8 mouse cellular contexts compared by ENCODE assay signal in the genomic region with DNA sequence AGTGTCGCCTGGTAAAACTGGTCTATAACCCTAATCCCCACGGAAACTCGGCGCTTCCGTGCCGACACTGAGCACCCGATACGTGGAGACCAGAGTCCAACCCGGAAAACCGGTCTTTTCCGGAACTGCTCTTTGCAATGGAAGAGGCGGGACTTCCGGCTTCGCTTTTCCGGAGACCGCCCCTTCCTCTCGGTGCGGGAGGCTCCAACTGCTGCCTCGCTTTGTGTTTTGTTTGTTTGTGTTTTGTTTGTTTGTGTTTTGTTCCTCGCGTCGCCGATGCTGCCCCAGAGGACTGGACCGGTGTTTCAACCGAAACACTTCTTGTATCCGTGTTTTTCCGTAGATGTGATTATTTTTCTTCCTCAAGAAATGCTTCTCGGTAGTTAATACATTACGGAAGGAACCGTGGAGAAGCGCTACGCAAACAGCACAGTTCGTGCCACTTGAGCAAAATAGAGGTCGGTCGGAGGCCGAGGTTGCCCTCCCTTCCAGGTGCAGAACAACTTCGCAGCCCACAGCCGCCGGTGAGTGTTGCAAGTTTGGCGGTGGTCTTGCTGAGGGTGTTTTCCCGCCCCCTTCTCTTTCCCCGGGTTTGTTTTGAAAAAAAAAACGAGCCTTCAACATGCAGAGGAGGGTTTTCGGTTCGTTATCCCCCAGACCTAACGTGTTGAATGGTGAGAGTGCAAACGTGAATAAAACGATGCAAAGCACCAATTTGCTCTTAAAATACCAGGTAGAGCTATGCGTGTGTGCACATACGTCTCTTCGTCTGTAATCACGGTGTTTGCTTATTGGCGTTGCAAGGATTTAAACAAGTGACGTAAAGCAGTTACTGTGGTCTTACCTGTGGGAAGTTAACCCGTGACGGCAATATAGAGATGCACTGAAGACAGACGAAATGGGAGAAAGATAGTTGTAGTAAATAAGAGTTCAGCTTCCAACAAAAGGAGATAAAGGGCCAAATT. TPM values are rescaled to one million over a fixed set of nuclear protein-coding genes. Genes with fewer than 3 reads are reported as not detected.
DNase-seq lines count a peak whose midpoint lies in the region; ATAC-seq and TF ChIP-seq lines count a peak whose summit lies in the region.

A gene (plus strand): TSS at position 173 of the 965 bp plus-strand sequence.

- TF ChIP-seq POLR2A in olfactory bulb, adult 2 months (IDR thresholded peaks at IDR 0.05; ENCODE audit: insufficient read depth, low read depth, low read length): peak; percentile 91
- TF ChIP-seq POLR2A in thymus, adult 2 months (IDR thresholded peaks at IDR 0.05; ENCODE audit: control insufficient read depth, extremely low read depth, insufficient read depth, low read length, poor library complexity): peak; percentile 78; the same call in 1 of the 2 replicates

- peaks cover 20% of the 10 kb centered on the region for H3K4me1 ChIP-seq in G1E (ENCODE audit: insufficient read depth, low read depth, low read length)
- H3K4me1 ChIP-seq in forebrain, embryonic 16.5 days (replicated peaks; ENCODE audit: control insufficient read depth, insufficient read depth, low read length): peaks cover 17% of the 10 kb centered on the region
- H3K4me1 ChIP-seq in lung, embryonic 14.5 days (ENCODE audit: insufficient read depth): peaks cover 5% of the 10 kb centered on the region
- H3K4me1 ChIP-seq in olfactory bulb, adult 2 months (ENCODE audit: control insufficient read depth, insufficient read depth, low read length): peaks cover 2% of the 10 kb centered on the region; the same call in 1 of the 2 replicates
- H3K4me1 ChIP-seq in thymus, adult 2 months (replicated peaks; ENCODE audit: control insufficient read depth, insufficient read depth, low read length): peaks cover 7% of the 10 kb centered on the region; the same call in 1 of the 2 replicates

- H3K27ac ChIP-seq in forebrain, embryonic 16.5 days (ENCODE audit: low read length): peak within 1 kb of the TSS; percentile 81
- H3K27ac ChIP-seq in layer of hippocampus, adult 2 months: peak within 1 kb of the TSS; percentile 93
- H3K27ac ChIP-seq in lung, embryonic 14.5 days (ENCODE audit: low read depth): peak within 1 kb of the TSS; percentile 71
- H3K27ac ChIP-seq in olfactory bulb, adult 2 months (ENCODE audit: insufficient read depth, low read depth, low read length): peak within 1 kb of the TSS; percentile 39
- peak within 1 kb of the TSS; percentile 62 for H3K27ac ChIP-seq in thymus, adult 2 months (ENCODE audit: control insufficient read depth, insufficient read depth, low read length)

- H3K9ac ChIP-seq in forebrain, embryonic 16.5 days (replicated peaks; ENCODE audit: low read depth, low read length): peak within 1 kb of the TSS; percentile 76
- H3K9ac ChIP-seq in lung, embryonic 14.5 days: peak within 1 kb of the TSS; percentile 78

- no peaks in the 10 kb centered on the region for H3K27me3 ChIP-seq in G1E (ENCODE audit: insufficient read depth, low read length)
- H3K27me3 ChIP-seq in forebrain, embryonic 16.5 days (replicated peaks; ENCODE audit: control insufficient read depth, insufficient read depth, low read length): no peaks in the 10 kb centered on the region
- no peaks in the 10 kb centered on the region for H3K27me3 ChIP-seq in lung, embryonic 14.5 days (ENCODE audit: insufficient read depth, low read length)
- no peaks in the 10 kb centered on the region for H3K27me3 ChIP-seq in thymus, adult 2 months (ENCODE audit: control insufficient read depth, insufficient read depth, low read length)

- ATAC-seq in G1E (ENCODE audit: extremely low read depth, insufficient number of reproducible peaks, low FRiP score, poor library complexity, severe bottlenecking): peak; percentile 96
- ATAC-seq in forebrain, embryonic 16.5 days: peak; percentile 98
- peak; percentile 97 for ATAC-seq in lung, embryonic 14.5 days (ENCODE audit: insufficient read depth)

- intact Hi-C loops in heart, postnatal 36 days (cut with DNase I): loop anchor here (2.0 to 5.0 kb wide), 2 partner anchors 34 to 56 kb away; a partner anchor contains a TSS

- peak within 1 kb of the TSS; percentile 63 for H3K4me2 ChIP-seq in forebrain, embryonic 16.5 days (ENCODE audit: low read length)
- H3K4me2 ChIP-seq in lung, embryonic 14.5 days: peak within 1 kb of the TSS; percentile 89

- no peaks in the 10 kb centered on the region for H3K9me3 ChIP-seq in G1E (replicated peaks)
- H3K9me3 ChIP-seq in forebrain, embryonic 16.5 days (ENCODE audit: control insufficient read depth, low read length): no peaks in the 10 kb centered on the region
- no peaks in the 10 kb centered on the region for H3K9me3 ChIP-seq in lung, embryonic 14.5 days (ENCODE audit: low read depth, low read length)

- peak within 1 kb of the TSS; percentile 74 for H3K4me3 ChIP-seq in G1E (ENCODE audit: low read depth, low read length)
- H3K4me3 ChIP-seq in forebrain, embryonic 16.5 days (replicated peaks; ENCODE audit: low read length): peak within 1 kb of the TSS; percentile 79
- H3K4me3 ChIP-seq in layer of hippocampus, adult 2 months: peak within 1 kb of the TSS; percentile 69
- peak within 1 kb of the TSS; percentile 71 for H3K4me3 ChIP-seq in lung, embryonic 14.5 days (ENCODE audit: low read depth, low read length)
- H3K4me3 ChIP-seq in olfactory bulb, adult 2 months (ENCODE audit: insufficient read depth, low read depth, low read length): peak within 1 kb of the TSS; percentile 83
- peak within 1 kb of the TSS; percentile 96 for H3K4me3 ChIP-seq in thymus, adult 2 months (ENCODE audit: control insufficient read depth, insufficient read depth, low read length)

- DNase-seq in G1E (ENCODE audit: low spot score): peak; percentile 79
- DNase-seq in cerebellum, adult 18-20 months: peak; percentile 89 to 92
- DNase-seq in heart, postnatal 36 days: peak; percentile 89
- DNase-seq in layer of hippocampus, adult 2 months (ENCODE audit: low spot score in 2 of 2): peak; percentile 89 to 92
- DNase-seq in lung, embryonic 14.5 days: peak; percentile 97
- peak; percentile 87 for DNase-seq in thymus, adult 2 months

- peaks cover 46% of the 10 kb centered on the region for H3K36me3 ChIP-seq in G1E (replicated peaks)
- H3K36me3 ChIP-seq in forebrain, embryonic 16.5 days (ENCODE audit: control insufficient read depth, insufficient read depth): peaks cover 14% of the 10 kb centered on the region
- H3K36me3 ChIP-seq in lung, embryonic 14.5 days (ENCODE audit: insufficient read depth): peaks cover 35% of the 10 kb centered on the region
- peaks cover 14% of the 10 kb centered on the region for H3K36me3 ChIP-seq in thymus, adult 2 months (ENCODE audit: control insufficient read depth, insufficient read depth, low read length)

- no peak for TF ChIP-seq CTCF in G1E (IDR thresholded peaks at IDR 0.05; ENCODE audit: low read depth, low read length)
- no peak for TF ChIP-seq CTCF in layer of hippocampus, adult 2 months (conservative IDR thresholded peaks at IDR 0.05)
- no peak for TF ChIP-seq CTCF in lung, embryonic 14.5 days (IDR thresholded peaks at IDR 0.05; ENCODE audit: low read depth)
- TF ChIP-seq CTCF in olfactory bulb, adult 2 months (IDR thresholded peaks at IDR 0.05; ENCODE audit: insufficient read depth, low read depth, low read length): no peak
- TF ChIP-seq CTCF in thymus, adult 2 months (IDR thresholded peaks at IDR 0.05; ENCODE audit: borderline replicate concordance, control insufficient read depth, extremely low read depth, insufficient read depth, low read length, poor library complexity): no peak

- 8% methylated on average over 57 of the region's 57 CpGs for WGBS in forebrain, embryonic 16.5 days
- 1% methylated on average over 57 of the region's 57 CpGs for WGBS in lung, embryonic 14.5 days
- WGBS in olfactory bulb, adult 2 months: under 1% methylated on average over 57 of the region's 57 CpGs
- 4% methylated on average over 57 of the region's 57 CpGs for WGBS in thymus, adult 2 months

RNA-seq across cellular contexts. Expression of the gene that starts here (rescaled TPM):
- 51.3 and 58.5 TPM in 2 replicates for total RNA-seq in G1E (2014; fragmentation: Nextera tagmentation)
- 37.1 and 45.0 TPM in 2 replicates for total RNA-seq in G1E (2017)
- 3.2 and 4.2 TPM in 2 replicates for polyA plus RNA-seq in G1E (2012)
- polyA plus RNA-seq in forebrain, embryonic 16.5 days (2015; fragmentation: Nextera tagmentation; extraction: Ambion mirVana): 128 and 131 TPM in 2 replicates
- total RNA-seq in heart, postnatal 36 days (2021): 1 to 10 TPM; 7.9 to 9.1 TPM
- 10 to 100 TPM; 26.8 to 27.5 TPM for total RNA-seq in layer of hippocampus, adult 2 months (2021)
- polyA plus RNA-seq in lung, embryonic 14.5 days (2014; fragmentation: Nextera tagmentation; extraction: Ambion mirVana): 61.5 and 63.4 TPM in 2 replicates
- 165 and 185 TPM in 2 replicates for polyA plus RNA-seq in olfactory bulb, adult 2 months (2012; ENCODE audit: insufficient read depth, insufficient read length, low replicate concordance, missing spikeins)
- 69.9 and 74.0 TPM in 2 replicates for polyA plus RNA-seq in thymus, adult 2 months (2012; rRNA removed)

Comparison
In these comparisons a context has a peak if more than half of its experiments do, and no peak if none do; other contexts are left out.
1. Peak in every context shown above with its lines: DNase-seq, ATAC-seq, H3K4me3 ChIP-seq and H3K27ac ChIP-seq.
2. RNA of the gene that starts here (polyA plus RNA-seq): 165 to 185 TPM in olfactory bulb, adult 2 months, 128 to 131 TPM in forebrain, embryonic 16.5 days, 69.9 to 74.0 TPM in thymus, adult 2 months and 61.5 to 63.4 TPM in lung, embryonic 14.5 days; 3.2 to 4.2 TPM in G1E; every median in the first group is over 10 times any median in the second.
3. H3K27ac ChIP-seq: peak in every context shown above with its lines; median percentile 93 in layer of hippocampus, adult 2 months; 81 in forebrain, embryonic 16.5 days; 71 in lung, embryonic 14.5 days; 62 in thymus, adult 2 months; 39 in olfactory bulb, adult 2 months.